Comparison of ENCODE assay signal across 9 mouse cellular contexts in the genomic region with DNA sequence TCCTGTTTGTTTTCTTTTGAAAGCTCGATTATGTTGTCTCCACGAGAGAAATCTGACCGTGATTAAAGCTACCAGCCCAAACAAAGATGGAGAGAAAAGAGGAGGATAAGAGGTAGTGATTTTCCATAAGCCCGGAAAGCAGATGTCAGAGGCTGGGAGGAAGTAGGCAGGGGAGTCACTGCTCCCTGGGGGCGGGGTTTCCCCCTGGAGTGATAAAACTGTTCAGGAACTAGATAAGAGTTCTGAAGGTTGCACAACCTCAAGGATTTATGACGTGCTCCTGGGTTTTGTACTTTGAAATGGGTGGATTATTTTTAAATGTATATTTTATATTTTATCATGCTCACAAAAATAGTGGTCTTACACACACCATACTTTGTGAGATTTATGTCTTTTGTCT. TPM values are rescaled to one million over a fixed set of nuclear protein-coding genes. Genes with fewer than 3 reads are reported as not detected.
DNase-seq lines count a peak whose midpoint lies in the region; ATAC-seq and TF ChIP-seq lines count a peak whose summit lies in the region.
"Had no signal": no experiment of that assay in that cellular context is flagged by ENCODE, and none has a peak within 500 bp of the region (broad histone marks: within the 10 kb centered on the region; RNA-seq: fewer than 3 reads in every experiment).

No protein-coding gene starts in this region.

- no peak for TF ChIP-seq POLR2A in thymus, adult 2 months (IDR thresholded peaks at IDR 0.05; ENCODE audit: control insufficient read depth, extremely low read depth, insufficient read depth, low read length, poor library complexity)

- WGBS in heart, embryonic 12.5 days, result 18% methylated on average over 6 of the region's 6 CpGs
- 16% methylated on average over 6 of the region's 6 CpGs for WGBS in kidney, embryonic 16.5 days
- WGBS in thymus, adult 2 months, result 24% methylated on average over 6 of the region's 6 CpGs

- H3K36me3 ChIP-seq in heart, embryonic 12.5 days, result no peaks in the 10 kb centered on the region
- no peaks in the 10 kb centered on the region for H3K36me3 ChIP-seq in kidney, embryonic 16.5 days (ENCODE audit: insufficient read depth, low read length)
- H3K36me3 ChIP-seq in thymus, adult 2 months (ENCODE audit: control insufficient read depth, insufficient read depth, low read length), result no peaks in the 10 kb centered on the region

- TF ChIP-seq CTCF in layer of hippocampus, adult 2 months (conservative IDR thresholded peaks at IDR 0.05), result no peak
- TF ChIP-seq CTCF in thymus, adult 2 months (IDR thresholded peaks at IDR 0.05; ENCODE audit: borderline replicate concordance, control insufficient read depth, extremely low read depth, insufficient read depth, low read length, poor library complexity), result no peak

- H3K4me3 ChIP-seq in heart, embryonic 12.5 days, result no peak overlapping the region
- H3K4me3 ChIP-seq in kidney, embryonic 16.5 days (ENCODE audit: low read length), result no peak overlapping the region
- no peak overlapping the region for H3K4me3 ChIP-seq in layer of hippocampus, adult 2 months
- H3K4me3 ChIP-seq in thymus, adult 2 months (ENCODE audit: control insufficient read depth, insufficient read depth, low read length), result no peak overlapping the region

- no peaks in the 10 kb centered on the region for H3K27me3 ChIP-seq in heart, embryonic 12.5 days (replicated peaks)
- no peaks in the 10 kb centered on the region for H3K27me3 ChIP-seq in kidney, embryonic 16.5 days (ENCODE audit: insufficient read depth, low read length)
- H3K27me3 ChIP-seq in thymus, adult 2 months (ENCODE audit: control insufficient read depth, insufficient read depth, low read length), result no peaks in the 10 kb centered on the region

- peaks cover 8% of the 10 kb centered on the region for H3K9me3 ChIP-seq in heart, embryonic 12.5 days (replicated peaks)
- H3K9me3 ChIP-seq in kidney, embryonic 16.5 days (ENCODE audit: low read length), result peaks cover 3% of the 10 kb centered on the region; the same call in 1 of the 2 replicates

- no peak overlapping the region for H3K9ac ChIP-seq in heart, embryonic 12.5 days
- no peak overlapping the region for H3K9ac ChIP-seq in kidney, embryonic 16.5 days (replicated peaks; ENCODE audit: low read length)

- DNase-seq in heart, adult 11 months, result peak; percentile 98
- DNase-seq in heart, postnatal 36 days, result no peak
- DNase-seq in layer of hippocampus, adult 2 months (ENCODE audit: low spot score in 2 of 2), result no peak
- no peak for DNase-seq in thymus, adult 2 months
- no peak for DNase-seq in right cerebral cortex, adult 18-20 months

- H3K4me1 ChIP-seq in heart, embryonic 12.5 days (replicated peaks), result peaks cover 44% of the 10 kb centered on the region
- peaks cover 13% of the 10 kb centered on the region for H3K4me1 ChIP-seq in kidney, embryonic 16.5 days (ENCODE audit: insufficient read depth, low read length)
- peaks cover 17% of the 10 kb centered on the region for H3K4me1 ChIP-seq in thymus, adult 2 months (replicated peaks; ENCODE audit: control insufficient read depth, insufficient read depth, low read length)

- H3K27ac ChIP-seq in heart, embryonic 12.5 days (ENCODE audit: poor library complexity, severe bottlenecking), result peak overlapping the region; percentile 72
- peak overlapping the region; percentile 45; the same call in 1 of the 2 replicates for H3K27ac ChIP-seq in kidney, embryonic 16.5 days (ENCODE audit: low read length)
- no peak overlapping the region for H3K27ac ChIP-seq in layer of hippocampus, adult 2 months
- no peak overlapping the region for H3K27ac ChIP-seq in thymus, adult 2 months (ENCODE audit: control insufficient read depth, insufficient read depth, low read length)

- peak; percentile 67 for ATAC-seq in heart, embryonic 12.5 days (ENCODE audit: insufficient number of reproducible peaks, low FRiP score)
- no peak; the same call in 1 of the 2 replicates for ATAC-seq in kidney, embryonic 16.5 days (ENCODE audit: low FRiP score, low TSS enrichment)
- peak; percentile 47; the same call in 1 of the 2 replicates for ATAC-seq in megakaryocyte, adult 5-6 weeks (ENCODE audit: poor library complexity, severe bottlenecking)

- H3K4me2 ChIP-seq in heart, embryonic 12.5 days, result no peak overlapping the region
- H3K4me2 ChIP-seq in kidney, embryonic 16.5 days (replicated peaks; ENCODE audit: low read depth, low read length), result no peak overlapping the region

- intact Hi-C loops in heart, postnatal 36 days (cut with DNase I), result no loop called here

RNA-seq across cellular contexts. Expression of gene Mical2, which starts 8.4 kb away (rescaled TPM):
- 100 to 1,000 TPM in 1 of 2 experiments, 10 to 100 TPM in 1; 80.8 to 101 TPM for total RNA-seq in heart, postnatal 36 days (2021)
- 156 and 163 TPM in 2 replicates for polyA plus RNA-seq in heart, embryonic 12.5 days (2016; fragmentation: Nextera tagmentation; extraction: Ambion mirVana)
- polyA plus RNA-seq in kidney, embryonic 16.5 days (2015; fragmentation: Nextera tagmentation; extraction: Ambion mirVana), result 7.9 and 8.3 TPM in 2 replicates
- 1.1 and 1.8 TPM in 2 replicates for total RNA-seq in megakaryocyte, adult 5-6 weeks (2015)
- total RNA-seq in megakaryocyte, adult 5-6 weeks (2017), result 0.69 and 1.1 TPM in 2 replicates
- total RNA-seq in layer of hippocampus, adult 2 months (2021), result 100 to 1,000 TPM; 667 to 694 TPM
- 3.5 TPM in 2 replicates for polyA plus RNA-seq in thymus, adult 2 months (2012; rRNA removed)

RNA-seq across cellular contexts. Expression of gene Dkk3, which starts 58.4 kb away (rescaled TPM):
- 10 to 100 TPM; 35.5 to 43.5 TPM for total RNA-seq in heart, postnatal 36 days (2021)
- polyA plus RNA-seq in heart, embryonic 12.5 days (2016; fragmentation: Nextera tagmentation; extraction: Ambion mirVana), result 91.4 and 96.7 TPM in 2 replicates
- polyA plus RNA-seq in kidney, embryonic 16.5 days (2015; fragmentation: Nextera tagmentation; extraction: Ambion mirVana), result 26.4 and 27.5 TPM in 2 replicates
- 0.16 TPM in 1 of 2 replicates, not detected in the other for total RNA-seq in megakaryocyte, adult 5-6 weeks (2015)
- not detected in 2 replicates for total RNA-seq in megakaryocyte, adult 5-6 weeks (2017)
- total RNA-seq in layer of hippocampus, adult 2 months (2021), result 100 to 1,000 TPM; 253 to 270 TPM
- polyA plus RNA-seq in thymus, adult 2 months (2012; rRNA removed), result 1.9 and 5.9 TPM in 2 replicates
- total RNA-seq: monocyte, adult 5-6 weeks had no signal

Comparison
In these comparisons a context has a peak if more than half of its experiments do, and no peak if none do; other contexts are left out.
1. H3K27ac ChIP-seq: peak in heart, embryonic 12.5 days (single experiment) and kidney, embryonic 16.5 days (single experiment); none in layer of hippocampus, adult 2 months (single experiment) and thymus, adult 2 months (single experiment).
2. RNA of gene Mical2, which starts 8.4 kb away (total RNA-seq): 667 to 694 TPM in layer of hippocampus, adult 2 months and 80.8 to 101 TPM in heart, postnatal 36 days; 0.69 to 1.8 TPM in megakaryocyte, adult 5-6 weeks; every median in the first group is over 10 times any median in the second.
3. RNA of gene Dkk3, which starts 58.4 kb away (total RNA-seq): 253 to 270 TPM in layer of hippocampus, adult 2 months and 35.5 to 43.5 TPM in heart, postnatal 36 days; 0.16 TPM in megakaryocyte, adult 5-6 weeks; every median in the first group is over 10 times any median in the second.